ENCODE assay signal across 20 mouse cellular contexts in genomic region chr9:56158077-56158476, GRCm38 (mm10). TPM values are rescaled to one million over a fixed set of nuclear protein-coding genes. Genes with fewer than 3 reads are reported as not detected.
DNase-seq lines count a peak whose midpoint lies in the region; ATAC-seq and TF ChIP-seq lines count a peak whose summit lies in the region.
"Had no signal": no experiment of that assay in that cellular context is flagged by ENCODE, and none has a peak within 500 bp of the region (broad histone marks: within the 10 kb centered on the region; RNA-seq: fewer than 3 reads in every experiment).

No protein-coding gene starts in this region.

- H3K4me1 ChIP-seq in kidney, embryonic 15.5 days: peaks cover 36% of the 10 kb centered on the region
- H3K4me1 ChIP-seq in kidney, embryonic 16.5 days (ENCODE audit: insufficient read depth, low read length): peaks cover 37% of the 10 kb centered on the region
- peaks cover 8% of the 10 kb centered on the region; the same call in 1 of the 2 replicates for H3K4me1 ChIP-seq in hindbrain, postnatal 0 days (ENCODE audit: insufficient read depth, low read length)
- H3K4me1 ChIP-seq in intestine, postnatal 0 days (replicated peaks; ENCODE audit: control insufficient read depth, insufficient read depth, low read length): 0 out of 2 replicates have a peak, but pooled peaks cover 10% of the 10 kb centered on the region
- no peaks in the 10 kb centered on the region; the same call in 1 of the 2 replicates for H3K4me1 ChIP-seq in lung, postnatal 0 days (ENCODE audit: insufficient read depth, low read depth, low read length)

- H3K27ac ChIP-seq in gastrocnemius, adult 2 months: peak overlapping the region; percentile 0; the same call in 1 of the 2 replicates
- no peak overlapping the region for H3K27ac ChIP-seq in kidney, embryonic 15.5 days
- no peak overlapping the region for H3K27ac ChIP-seq in kidney, embryonic 16.5 days (ENCODE audit: low read length)
- H3K27ac ChIP-seq in hindbrain, postnatal 0 days: no peak overlapping the region
- H3K27ac ChIP-seq in intestine, postnatal 0 days (ENCODE audit: low read depth, low read length): no peak overlapping the region; the same call in 1 of the 2 replicates
- H3K27ac ChIP-seq in lung, postnatal 0 days (ENCODE audit: low read length): no peak overlapping the region
- H3K27ac ChIP-seq: heart, embryonic 10.5 days; liver, embryonic 14.5 days had no signal

- 57% methylated on average over 2 of the region's 2 CpGs for WGBS in kidney, embryonic 15.5 days
- 59% methylated on average over 2 of the region's 2 CpGs for WGBS in kidney, embryonic 16.5 days
- 70% methylated on average over 2 of the region's 2 CpGs for WGBS in hindbrain, postnatal 0 days
- 26% methylated on average over 2 of the region's 2 CpGs for WGBS in intestine, postnatal 0 days
- WGBS in lung, postnatal 0 days: 32% methylated on average over 2 of the region's 2 CpGs

- no peaks in the 10 kb centered on the region for H3K27me3 ChIP-seq in kidney, embryonic 15.5 days
- no peaks in the 10 kb centered on the region for H3K27me3 ChIP-seq in kidney, embryonic 16.5 days (ENCODE audit: insufficient read depth, low read length)
- no peaks in the 10 kb centered on the region for H3K27me3 ChIP-seq in hindbrain, postnatal 0 days (ENCODE audit: insufficient read depth, low read length)
- H3K27me3 ChIP-seq in intestine, postnatal 0 days (replicated peaks; ENCODE audit: control insufficient read depth, insufficient read depth, low read length): no peaks in the 10 kb centered on the region
- H3K27me3 ChIP-seq in lung, postnatal 0 days (replicated peaks; ENCODE audit: insufficient read depth, low read length): no peaks in the 10 kb centered on the region

- H3K4me2 ChIP-seq in kidney, embryonic 15.5 days: peak overlapping the region; percentile 19; the same call in 1 of the 2 replicates
- H3K4me2 ChIP-seq in kidney, embryonic 16.5 days (replicated peaks; ENCODE audit: low read depth, low read length): no peak overlapping the region
- 0 out of 2 replicates have a peak overlapping the region, but pooled peaks have one; percentile 13 for H3K4me2 ChIP-seq in hindbrain, postnatal 0 days (ENCODE audit: low read depth, low read length)
- H3K4me2 ChIP-seq in intestine, postnatal 0 days (replicated peaks; ENCODE audit: low read depth): peak overlapping the region; percentile 1; the same call in 1 of the 2 replicates
- no peak overlapping the region for H3K4me2 ChIP-seq in lung, postnatal 0 days (replicated peaks; ENCODE audit: low read depth, low read length)

- no peak overlapping the region for H3K4me3 ChIP-seq in gastrocnemius, adult 2 months
- H3K4me3 ChIP-seq in kidney, embryonic 15.5 days (replicated peaks): no peak overlapping the region
- no peak overlapping the region for H3K4me3 ChIP-seq in kidney, embryonic 16.5 days (ENCODE audit: low read length)
- no peak overlapping the region for H3K4me3 ChIP-seq in hindbrain, postnatal 0 days (ENCODE audit: low read length)
- no peak overlapping the region for H3K4me3 ChIP-seq in intestine, postnatal 0 days (ENCODE audit: low read depth, low read length)
- no peak overlapping the region for H3K4me3 ChIP-seq in lung, postnatal 0 days (ENCODE audit: low read depth, low read length)
- H3K4me3 ChIP-seq: heart, embryonic 10.5 days had no signal

- intact Hi-C loops in gastrocnemius, adult 2 months (cut with DNase I): no loop called here

- no peak for ATAC-seq in kidney, embryonic 15.5 days (replicated peaks; ENCODE audit: low FRiP score)
- ATAC-seq in kidney, embryonic 16.5 days (ENCODE audit: low FRiP score, low TSS enrichment): no peak
- ATAC-seq in hindbrain, postnatal 0 days: no peak
- ATAC-seq in intestine, postnatal 0 days: peak; percentile 37; the same call in 1 of the 2 replicates
- no peak for ATAC-seq in inflammation-experienced regulatory T-cells, adult 6 months
- ATAC-seq in lung, postnatal 0 days: no peak
- ATAC-seq: midbrain, embryonic 16.5 days had no signal

- no peak for TF ChIP-seq CTCF in gastrocnemius, adult 2 months (IDR thresholded peaks at IDR 0.05)
- TF ChIP-seq CTCF in hindbrain, postnatal 0 days (IDR thresholded peaks at IDR 0.05; ENCODE audit: low read depth): no peak
- TF ChIP-seq CTCF in intestine, postnatal 0 days (IDR thresholded peaks at IDR 0.05; ENCODE audit: low read depth): no peak
- no peak for TF ChIP-seq CTCF in lung, postnatal 0 days (IDR thresholded peaks at IDR 0.05)

- no peaks in the 10 kb centered on the region for H3K9me3 ChIP-seq in kidney, embryonic 15.5 days (replicated peaks)
- H3K9me3 ChIP-seq in kidney, embryonic 16.5 days (ENCODE audit: low read length): no peaks in the 10 kb centered on the region
- no peaks in the 10 kb centered on the region for H3K9me3 ChIP-seq in hindbrain, postnatal 0 days (ENCODE audit: low read length)
- no peaks in the 10 kb centered on the region for H3K9me3 ChIP-seq in intestine, postnatal 0 days (ENCODE audit: control insufficient read depth)
- no peaks in the 10 kb centered on the region for H3K9me3 ChIP-seq in lung, postnatal 0 days (ENCODE audit: low read length)
- H3K9me3 ChIP-seq: heart, embryonic 10.5 days had no signal

- no peak for DNase-seq in gastrocnemius, adult 2 months
- no peak for DNase-seq in gastrocnemius, postnatal 10 days
- no peak for DNase-seq in hindbrain, postnatal 0 days (ENCODE audit: low spot score)
- DNase-seq in lung, postnatal 0 days (ENCODE audit: low spot score): no peak
- DNase-seq: adrenal gland, postnatal 25 days; B cell, adult 2 months; cerebellum, adult 11 months; cerebellum, postnatal 10 days; gastrocnemius, postnatal 36 days; heart, postnatal 10 days; kidney, postnatal 4 days; layer of hippocampus, adult 9-11 months; thymus, postnatal 36 days had no signal

- H3K9ac ChIP-seq in kidney, embryonic 15.5 days: no peak overlapping the region
- H3K9ac ChIP-seq in kidney, embryonic 16.5 days (replicated peaks; ENCODE audit: low read length): no peak overlapping the region
- no peak overlapping the region for H3K9ac ChIP-seq in hindbrain, postnatal 0 days (replicated peaks; ENCODE audit: low read length)
- H3K9ac ChIP-seq in intestine, postnatal 0 days (ENCODE audit: low read depth, low read length): no peak overlapping the region
- no peak overlapping the region for H3K9ac ChIP-seq in lung, postnatal 0 days (replicated peaks; ENCODE audit: low read depth)
- H3K9ac ChIP-seq: liver, embryonic 14.5 days had no signal

- H3K36me3 ChIP-seq in kidney, embryonic 15.5 days: no peaks in the 10 kb centered on the region
- no peaks in the 10 kb centered on the region for H3K36me3 ChIP-seq in kidney, embryonic 16.5 days (ENCODE audit: insufficient read depth, low read length)
- H3K36me3 ChIP-seq in hindbrain, postnatal 0 days (ENCODE audit: insufficient read depth, low read length): no peaks in the 10 kb centered on the region
- no peaks in the 10 kb centered on the region for H3K36me3 ChIP-seq in intestine, postnatal 0 days (ENCODE audit: control insufficient read depth, insufficient read depth)
- no peaks in the 10 kb centered on the region for H3K36me3 ChIP-seq in lung, postnatal 0 days (ENCODE audit: insufficient read depth, low read length)
- H3K36me3 ChIP-seq: heart, embryonic 10.5 days had no signal

- no peak for TF ChIP-seq EP300 in lung, postnatal 0 days (IDR thresholded peaks at IDR 0.05)

RNA-seq across cellular contexts. Expression of gene Tspan3, which starts 7.2 kb away (rescaled TPM):
- total RNA-seq in gastrocnemius, adult 2 months (2021): 100 to 1,000 TPM in 1 of 2 experiments, 10 to 100 TPM in 1; 86.1 to 122 TPM
- total RNA-seq in gastrocnemius, postnatal 10 days (2021): 100 to 1,000 TPM; 158 to 160 TPM
- polyA plus RNA-seq in kidney, embryonic 15.5 days (2015; fragmentation: Nextera tagmentation; extraction: Ambion mirVana): 480 and 483 TPM in 2 replicates
- 537 and 577 TPM in 2 replicates for polyA plus RNA-seq in kidney, embryonic 16.5 days (2015; fragmentation: Nextera tagmentation; extraction: Ambion mirVana)
- total RNA-seq in hindbrain, postnatal 0 days (2014; rRNA removed): 524 and 552 TPM in 2 replicates
- 725 and 737 TPM in 2 replicates for polyA plus RNA-seq in hindbrain, postnatal 0 days (2015; fragmentation: Nextera tagmentation; extraction: Ambion mirVana)
- 213 and 230 TPM in 2 replicates for polyA plus RNA-seq in intestine, postnatal 0 days (2015; fragmentation: Nextera tagmentation; extraction: Ambion mirVana)
- 10 to 100 TPM; 45.4 to 48.2 (median 47.7) TPM for polyA plus RNA-seq in inflammation-experienced regulatory T-cells, adult 6 months (2017; shearing (Covaris generic))
- 177 and 190 TPM in 2 replicates for polyA plus RNA-seq in lung, postnatal 0 days (2015; fragmentation: Nextera tagmentation; extraction: Ambion mirVana)

Comparison
In these comparisons a context has a peak if more than half of its experiments do, and no peak if none do; other contexts are left out.
1. H3K4me2 ChIP-seq: peak in kidney, embryonic 15.5 days (single experiment), hindbrain, postnatal 0 days (single experiment) and intestine, postnatal 0 days (single experiment); none in kidney, embryonic 16.5 days (single experiment) and lung, postnatal 0 days (single experiment).